Mouse (Mus musculus) skeletal muscle tissue, adult 2 months (tissue): Measurements from ENCODE around the gene Csdc2.
"Not testable (repeated sequence)": the region's sequence is repeated elsewhere in the genome, so short reads cannot be mapped to it uniquely, and the experiment has no call there.

ENCODE experiments used
- DNase-seq: peaks from one replicate; pipeline ENCODE4 v3.0.0-alpha.2; 2012; ENCODE audit warnings: low read depth, low spot score

Csdc2 gene

DNA sequence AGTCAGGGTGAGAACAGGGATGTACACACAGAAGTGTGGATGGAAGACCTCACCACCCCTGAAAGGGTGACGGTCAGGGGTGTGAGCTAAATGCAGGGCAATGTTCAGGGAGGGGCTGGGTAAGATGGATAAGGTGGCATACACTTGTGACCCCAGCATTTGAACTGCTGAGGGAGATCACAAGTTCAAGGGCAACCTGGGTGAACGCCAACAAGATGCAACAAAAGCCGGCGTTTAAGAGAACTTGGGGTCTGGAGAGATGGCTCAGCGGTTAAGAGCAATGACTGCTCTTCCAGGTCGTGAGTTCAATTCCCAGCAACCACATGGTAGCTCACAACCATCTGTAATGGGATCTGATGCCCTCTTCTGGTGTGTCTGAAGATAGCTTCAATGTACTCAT lies 18.2 kb downstream of the Csdc2 start:
- no peak for DNase-seq

DNA sequence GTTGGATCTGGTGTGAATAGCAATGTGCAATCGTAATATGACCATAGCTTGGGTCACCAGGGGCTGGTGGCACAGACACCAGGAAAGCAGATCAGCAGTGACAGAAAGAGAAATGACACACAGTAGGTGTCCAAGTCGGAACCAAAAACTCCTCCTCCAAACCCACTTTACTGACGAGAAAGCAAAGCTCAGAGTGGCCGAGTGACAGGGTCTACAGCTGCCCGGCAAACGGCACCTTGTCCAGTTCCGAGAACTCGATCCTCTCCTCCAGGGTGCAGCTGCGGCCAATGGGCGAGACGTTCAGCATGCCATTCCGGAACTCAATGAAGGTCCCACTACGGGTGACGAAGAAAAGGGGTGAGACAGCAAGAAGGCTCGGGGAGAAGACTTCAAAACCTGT lies 18.9 kb downstream of the Csdc2 start:
- DNase-seq, result no peak

DNA sequence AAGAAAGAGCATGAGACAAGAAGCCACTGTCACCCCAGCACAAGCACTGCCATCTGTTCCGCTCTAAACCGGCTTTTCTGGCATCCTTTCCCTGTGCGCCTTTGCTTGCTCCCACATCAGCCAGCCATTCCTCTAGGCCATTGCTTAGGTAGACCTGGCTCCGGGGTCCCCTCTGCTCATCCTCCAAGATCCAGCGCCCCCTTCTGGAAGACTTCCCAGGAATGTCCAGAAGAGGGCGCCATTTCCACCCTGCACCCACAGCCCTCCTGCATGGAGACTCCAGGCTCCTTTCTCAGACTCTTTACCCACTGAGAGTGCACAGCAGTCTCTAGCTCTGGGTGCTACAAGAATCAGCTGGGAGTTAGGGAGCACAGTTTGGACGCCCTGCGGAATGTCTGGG lies 19.9 kb downstream of the Csdc2 start:
- DNase-seq, result no peak

DNA sequence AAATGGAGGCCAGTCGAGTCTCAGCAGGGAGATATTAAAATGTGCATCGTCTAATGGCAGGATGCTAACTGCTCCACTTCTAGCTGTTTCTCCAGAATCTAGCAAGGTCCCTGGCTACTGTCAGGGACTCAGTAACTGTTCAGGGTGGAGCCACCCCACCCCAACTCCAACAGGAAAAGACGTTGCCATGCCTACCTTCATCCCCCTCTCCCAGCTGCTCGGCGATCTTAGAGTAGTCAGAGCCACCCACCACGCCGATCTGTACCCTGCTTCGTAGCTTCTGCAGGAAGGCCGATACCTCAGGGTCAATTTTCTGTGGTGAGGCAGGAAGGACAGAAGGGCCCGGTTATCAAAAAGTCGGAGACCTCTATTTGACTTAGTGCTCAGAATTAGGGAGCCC lies 21.0 kb downstream of the Csdc2 start:
- DNase-seq, result no peak

DNA sequence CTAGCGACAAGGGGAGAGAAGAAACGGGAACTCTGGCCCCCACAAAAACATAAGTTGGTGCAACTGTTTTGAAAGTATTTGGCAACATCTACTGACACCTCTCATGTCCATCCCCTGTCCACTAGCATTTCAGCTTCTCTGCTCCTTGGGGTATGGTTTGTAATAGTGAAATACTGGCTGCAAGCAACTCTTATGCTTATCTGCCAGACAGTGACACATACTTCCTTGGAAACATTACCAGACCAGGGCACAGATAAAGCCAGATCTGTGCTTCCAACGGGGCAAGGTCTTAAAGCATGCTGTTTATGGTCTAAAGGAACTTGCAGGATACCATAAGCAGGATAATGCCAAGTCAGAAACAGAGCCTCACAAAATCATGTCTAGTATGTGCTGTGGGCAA lies 22.3 kb downstream of the Csdc2 start:
- no peak for DNase-seq

DNA sequence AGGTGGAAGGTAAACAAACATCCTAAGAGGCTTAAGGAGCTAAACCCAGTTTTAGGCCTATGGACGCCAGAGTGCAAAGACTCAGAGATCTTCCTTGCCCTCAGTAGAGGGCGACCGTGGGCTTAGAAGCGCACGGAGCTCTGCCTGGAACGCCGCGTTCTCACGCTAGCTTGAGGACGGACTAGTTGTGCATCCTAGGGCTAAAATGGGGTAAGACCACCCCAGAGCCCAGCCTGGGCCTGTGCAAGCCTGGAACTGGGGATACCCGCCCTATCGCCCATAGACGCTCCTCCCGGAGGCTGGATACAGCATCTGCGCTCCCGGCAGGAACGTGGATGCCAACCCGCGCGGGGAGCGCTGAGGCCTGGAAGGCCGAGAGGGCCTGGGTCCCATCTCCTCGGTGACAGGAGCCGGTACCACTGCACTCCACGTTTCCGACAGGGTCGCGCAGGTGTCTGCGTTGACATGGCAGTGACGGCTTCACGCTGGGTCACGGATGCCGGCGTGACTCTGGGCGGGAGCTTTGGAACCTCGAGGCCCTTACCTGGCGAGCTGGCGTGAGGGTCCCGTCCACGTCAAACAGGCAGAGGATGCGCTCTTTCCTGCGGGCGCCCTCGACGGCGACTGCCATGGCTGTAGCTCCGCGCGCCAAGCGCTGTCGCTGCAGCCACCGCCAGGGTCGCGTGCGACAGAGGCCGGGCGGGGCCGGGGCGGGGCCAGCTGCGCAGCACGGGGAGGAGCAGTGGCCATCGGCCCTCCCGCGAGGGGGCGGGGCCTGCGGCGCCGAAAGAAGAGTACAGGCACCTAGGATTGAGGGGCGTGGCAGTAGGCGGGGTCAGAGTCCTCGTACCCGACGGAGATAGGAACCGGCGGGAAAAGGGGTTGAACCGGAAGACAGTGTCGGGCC lies 23.9 kb downstream of the Csdc2 start, which contains the start of gene Pmm1:
Pmm1 (minus strand) TSS at position 760 of the 907 bp plus-strand sequence.
- peak; percentile 96 for DNase-seq

DNA sequence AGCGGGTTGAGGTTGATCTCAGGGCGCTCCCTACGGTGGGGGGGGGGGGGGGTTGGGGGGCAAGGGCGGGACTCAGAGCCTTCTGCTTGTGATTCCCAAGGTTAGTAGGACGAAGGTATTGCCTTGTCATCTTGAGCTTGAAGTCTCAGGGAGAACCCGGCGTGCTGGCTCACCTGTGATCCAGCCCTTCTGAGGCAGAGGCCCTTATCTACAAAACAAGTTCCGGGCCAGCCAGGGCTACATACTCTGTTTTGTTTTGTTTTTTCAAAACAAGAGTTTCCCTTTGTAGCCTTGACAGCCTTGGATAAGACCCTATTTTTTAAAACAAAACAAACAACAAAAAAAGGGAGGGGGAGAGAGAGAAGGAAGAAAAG lies 24.5 kb downstream of the Csdc2 start:
- DNase-seq, result no peak

DNA sequence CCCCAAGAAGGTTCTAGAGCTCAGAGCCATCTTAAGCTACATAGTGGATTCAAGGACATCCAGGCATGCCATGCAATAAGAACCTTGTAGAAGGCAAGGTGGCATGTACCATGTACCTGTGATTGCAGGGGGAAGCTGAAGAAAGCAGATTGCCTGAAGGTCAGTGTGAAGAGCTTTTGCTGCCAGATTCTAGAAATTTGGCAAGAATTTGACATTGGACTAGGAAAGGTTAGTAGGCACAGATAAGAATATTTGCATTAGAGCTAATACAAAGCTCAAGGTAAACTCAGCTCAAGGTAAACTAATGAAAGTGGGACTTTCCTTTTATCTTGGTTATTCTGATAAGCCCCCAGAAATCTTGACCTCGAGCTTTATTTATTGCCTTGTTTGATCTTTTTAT lies 27.7 kb downstream of the Csdc2 start:
- DNase-seq, result no peak

DNA sequence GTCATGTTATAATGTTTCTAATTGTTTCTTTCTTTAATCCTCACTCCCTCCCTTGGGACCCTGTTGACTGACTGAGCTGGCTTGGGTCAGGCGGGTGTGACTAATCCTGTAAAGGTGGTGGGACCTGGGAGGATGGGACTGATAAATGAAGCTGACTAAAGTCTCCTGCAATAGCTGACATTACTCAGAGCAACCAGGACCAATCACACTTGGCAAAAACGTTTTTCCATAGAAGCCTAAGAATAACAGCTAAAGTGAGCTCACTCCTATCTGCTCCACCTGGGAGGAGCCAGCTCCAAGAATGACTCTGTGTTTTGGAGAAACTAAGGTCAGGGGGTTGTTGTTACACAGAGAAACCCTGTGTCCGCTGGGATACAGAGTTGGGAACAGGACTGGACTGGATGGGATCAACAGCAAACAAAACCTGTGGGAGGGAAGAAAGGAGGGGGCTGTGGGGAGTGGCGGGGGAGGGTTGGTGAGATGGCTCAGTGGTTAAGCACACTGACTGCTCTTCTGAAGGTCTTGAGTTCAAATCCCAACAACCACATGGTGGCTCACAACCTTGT lies 28.5 kb downstream of the Csdc2 start:
- no peak for DNase-seq

DNA sequence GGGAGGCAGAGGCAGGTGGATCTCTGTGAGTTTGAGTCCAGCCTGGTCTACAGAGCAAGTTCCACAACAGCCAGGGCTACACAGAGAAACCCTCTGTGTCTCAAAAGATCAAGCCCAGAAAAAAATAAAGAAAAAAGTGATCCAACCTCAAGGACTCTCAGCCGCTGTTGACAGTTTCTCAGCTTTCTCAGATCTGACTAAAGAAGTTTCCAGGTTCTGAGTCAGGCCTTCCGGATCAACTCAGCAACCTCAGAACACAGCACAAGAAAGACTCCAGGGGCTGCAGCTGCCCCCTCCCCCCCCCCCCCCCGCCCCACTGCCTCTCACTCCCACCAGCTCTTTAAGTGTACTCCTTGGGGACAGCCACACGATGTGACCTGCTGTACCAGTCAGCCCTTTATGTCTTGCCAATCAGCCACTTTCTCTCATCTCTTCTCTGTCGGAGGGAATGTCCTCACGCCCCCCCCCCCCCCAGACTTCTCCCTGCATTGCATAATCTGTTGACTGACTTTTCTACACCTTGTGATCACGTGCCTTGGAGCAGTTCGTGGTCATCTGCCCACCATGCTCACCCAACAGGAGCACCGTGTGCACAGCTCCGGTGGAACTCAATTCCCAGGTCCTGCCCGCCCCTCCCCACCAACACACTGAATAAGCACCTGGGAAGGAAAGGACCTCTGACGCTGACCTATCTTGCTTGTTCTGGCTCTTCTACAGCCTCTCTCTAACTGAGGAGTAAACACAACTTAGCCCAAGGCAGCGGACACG lies 29.7 kb downstream of the Csdc2 start:
- DNase-seq, result no peak

DNA sequence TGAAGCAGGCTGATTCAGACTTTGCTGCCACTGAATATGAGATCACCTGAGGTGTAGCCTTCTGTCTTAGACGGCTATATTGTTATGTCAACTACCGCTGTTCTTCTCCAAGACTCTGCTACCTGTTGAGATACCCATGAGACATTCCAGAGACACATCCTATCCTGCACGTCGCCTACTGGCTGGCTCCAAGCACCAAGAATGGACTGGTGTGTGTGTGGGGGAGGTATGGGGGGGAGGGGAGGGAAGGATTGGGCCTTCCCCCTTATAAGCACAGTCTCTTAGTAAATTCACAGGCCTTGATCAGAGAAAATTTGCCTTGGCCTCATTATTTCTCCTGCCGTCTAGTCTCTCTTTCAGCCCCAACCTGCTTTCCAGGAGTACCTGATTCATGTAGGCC lies 31.3 kb downstream of the Csdc2 start:
- DNase-seq, result no peak

DNA sequence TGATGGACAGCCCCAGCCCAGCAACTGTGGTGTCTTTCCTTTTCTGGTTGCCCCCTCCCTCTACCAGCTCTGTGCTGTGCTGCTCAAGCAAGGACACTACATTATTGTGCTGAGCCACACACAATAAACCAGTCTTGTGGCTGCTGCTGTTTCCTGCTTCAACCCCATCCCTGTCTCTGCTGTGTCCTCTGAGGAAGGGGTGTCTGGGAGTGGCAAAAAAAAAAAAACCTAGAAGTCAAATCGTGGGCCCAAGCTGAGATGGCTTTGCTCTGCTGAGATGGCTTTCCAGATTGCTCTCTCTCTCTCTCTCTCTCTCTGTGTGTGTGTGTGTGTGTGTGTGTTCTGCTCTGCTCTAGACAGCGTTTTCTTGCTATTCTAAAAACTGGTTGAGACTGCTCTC lies 31.9 kb downstream of the Csdc2 start:
- no peak for DNase-seq

DNA sequence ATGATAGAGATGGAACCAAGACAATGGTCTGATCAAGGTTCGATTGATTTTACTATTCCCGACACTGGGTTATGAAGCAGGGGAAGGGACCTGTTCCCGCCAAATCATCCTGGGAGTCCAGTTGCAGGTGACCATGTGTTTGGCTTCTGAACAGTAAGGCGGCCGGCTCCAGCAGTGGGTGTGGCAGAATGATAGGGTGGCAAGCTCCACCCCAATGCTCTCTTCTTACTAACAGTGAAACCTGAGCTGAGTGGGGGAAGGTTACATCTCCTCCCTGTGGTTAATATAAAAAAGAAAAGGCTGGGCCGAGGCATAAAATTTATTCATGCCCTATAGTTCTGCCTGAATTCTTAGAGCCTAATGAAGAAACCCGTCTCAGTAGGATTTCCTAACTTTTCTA lies 32.6 kb downstream of the Csdc2 start:
- DNase-seq, result no peak

DNA sequence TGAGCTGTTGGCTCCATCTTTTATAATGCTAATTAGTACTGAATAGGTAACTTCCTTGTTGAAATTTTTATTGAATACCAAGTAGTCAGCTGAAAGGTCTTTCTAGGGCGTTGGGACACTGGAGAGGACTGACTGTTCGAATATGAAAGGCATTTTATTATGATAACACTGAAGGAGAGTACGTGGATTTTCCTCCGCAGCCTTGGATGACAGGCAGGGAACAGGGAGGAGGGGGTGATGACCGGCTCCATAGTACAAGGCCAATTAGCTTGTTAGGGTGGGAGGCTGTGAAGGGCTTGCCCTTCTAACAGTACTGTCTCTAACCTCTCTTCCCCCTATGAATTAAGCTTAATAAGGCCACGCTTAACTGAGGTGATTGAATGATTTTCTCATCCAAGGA lies 33.1 kb downstream of the Csdc2 start:
- not testable (repeated sequence) for DNase-seq

DNA sequence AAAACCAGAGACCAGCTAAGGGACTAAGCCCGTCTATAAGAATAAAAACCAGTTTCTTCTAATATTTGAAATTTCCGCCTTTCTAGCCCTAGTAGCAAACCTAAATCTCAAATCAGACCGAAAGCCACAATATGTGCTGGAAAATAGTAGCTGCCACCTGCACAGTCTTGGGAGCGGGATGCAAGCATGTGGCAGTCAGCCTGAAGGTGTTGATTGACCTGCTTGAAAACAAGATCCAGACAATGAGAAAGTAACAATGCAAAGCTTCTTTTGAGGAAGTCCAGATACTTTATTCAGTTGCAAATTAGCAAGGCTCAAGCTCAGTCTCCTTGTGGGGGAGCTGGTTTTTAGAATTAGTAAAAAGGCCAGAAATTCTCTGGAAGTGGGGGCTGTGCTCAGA lies 33.9 kb downstream of the Csdc2 start:
- DNase-seq, result not testable (repeated sequence)

DNA sequence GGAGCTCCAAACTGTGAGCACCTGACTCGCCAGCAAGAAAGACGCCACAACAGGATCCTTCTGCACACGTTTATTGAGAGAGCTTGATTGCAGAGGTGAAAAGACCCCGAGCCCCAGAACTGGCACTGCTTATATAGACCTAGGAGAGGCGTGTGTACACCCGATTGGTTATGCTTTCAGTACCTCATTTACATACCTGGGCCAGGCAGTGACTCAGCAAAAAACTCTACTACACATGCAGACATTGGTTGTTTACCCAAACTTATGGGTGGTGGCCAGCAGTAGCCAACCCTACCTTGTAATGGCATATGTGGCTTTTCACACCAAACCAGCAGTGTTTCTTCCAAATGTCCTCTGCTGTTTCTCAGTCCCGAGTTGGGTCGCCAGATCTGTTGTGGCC lies 38.6 kb downstream of the Csdc2 start:
- DNase-seq, result not testable (repeated sequence)

DNA sequence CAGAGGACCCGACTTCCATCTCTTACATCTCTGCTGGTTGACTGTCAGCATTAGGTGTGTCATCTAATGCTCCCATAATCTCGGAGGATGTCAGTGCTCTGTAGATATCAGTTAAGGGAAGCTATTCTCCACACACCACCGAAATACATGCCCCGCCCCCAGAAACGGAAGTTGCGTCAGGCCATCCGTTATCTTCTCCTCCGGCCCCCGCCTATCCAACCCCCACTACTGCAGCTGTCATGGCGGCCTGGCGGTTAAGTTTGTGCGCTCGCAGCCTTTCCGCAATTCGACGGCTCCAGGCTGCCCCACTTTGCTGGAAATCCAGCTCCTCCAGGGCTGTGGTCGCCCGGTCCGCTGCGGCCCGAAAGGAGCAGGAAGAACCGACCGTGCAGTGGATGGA lies 43.8 kb downstream of the Csdc2 start, which contains the start of gene 1700029P11Rik:
1700029P11Rik (plus strand) TSS at position 220 of the 400 bp plus-strand sequence.
- no peak for DNase-seq

DNA sequence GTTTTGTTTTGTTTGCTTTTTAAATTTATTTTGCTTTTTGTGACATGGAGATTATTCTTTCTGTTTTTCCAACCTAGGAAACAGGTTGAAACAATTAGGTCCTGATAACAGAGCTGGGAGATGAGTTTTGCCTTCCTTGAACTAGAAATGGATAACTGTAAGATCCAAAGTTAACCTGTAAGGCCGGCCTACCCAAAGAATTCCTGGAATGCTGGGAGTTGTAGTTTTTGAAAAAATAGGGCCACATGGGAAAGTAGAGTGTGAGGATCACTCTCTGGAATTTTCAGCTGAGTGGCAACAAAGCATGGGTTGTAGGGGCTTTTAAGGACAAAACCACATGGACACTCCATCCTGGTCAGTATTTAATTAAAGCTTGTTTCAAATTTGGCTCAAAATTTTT lies 45.6 kb downstream of the Csdc2 start:
- no peak for DNase-seq

DNA sequence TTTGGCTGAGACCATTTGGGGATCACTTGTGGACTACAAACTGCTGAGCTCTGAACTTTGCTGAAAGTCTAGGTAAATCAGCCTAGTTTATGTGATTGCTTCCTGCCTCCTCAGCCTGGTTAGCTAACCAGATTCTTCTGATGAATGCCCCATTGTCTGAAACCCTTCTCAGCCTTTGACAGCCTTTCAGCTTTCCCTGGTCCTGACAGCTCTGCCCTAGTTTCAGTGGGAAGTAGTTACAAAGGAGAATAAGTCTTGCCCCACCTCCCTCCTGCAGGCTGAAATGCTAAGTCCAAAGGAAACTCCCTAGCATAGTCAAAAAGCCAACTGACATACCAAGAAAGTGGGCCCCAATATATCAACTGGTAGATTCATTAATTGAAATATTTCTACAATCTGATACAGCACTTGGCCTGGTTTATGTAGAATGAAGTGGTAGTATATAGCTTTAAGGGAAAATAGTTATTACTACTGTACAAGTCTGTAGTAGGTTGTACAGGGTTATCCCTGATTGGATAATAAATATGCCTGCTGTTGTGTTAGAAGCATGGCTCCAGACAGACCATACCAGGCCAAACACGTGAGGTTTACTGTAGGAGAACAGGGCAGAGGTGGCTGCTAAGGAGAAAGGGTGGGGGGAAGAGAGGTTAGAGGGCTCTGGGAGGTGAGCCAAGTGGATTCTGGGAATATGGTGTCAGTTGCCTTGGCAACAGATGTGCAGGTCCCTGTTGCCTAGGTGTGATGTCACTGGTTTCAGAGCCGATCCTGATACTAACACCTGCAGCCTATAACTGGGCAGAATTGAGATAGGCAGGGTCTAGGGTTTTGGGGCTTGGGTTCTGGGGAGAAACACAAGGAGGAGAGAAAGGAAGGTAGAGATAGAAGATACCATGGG lies 49.0 kb downstream of the Csdc2 start:
- no peak for DNase-seq

DNA sequence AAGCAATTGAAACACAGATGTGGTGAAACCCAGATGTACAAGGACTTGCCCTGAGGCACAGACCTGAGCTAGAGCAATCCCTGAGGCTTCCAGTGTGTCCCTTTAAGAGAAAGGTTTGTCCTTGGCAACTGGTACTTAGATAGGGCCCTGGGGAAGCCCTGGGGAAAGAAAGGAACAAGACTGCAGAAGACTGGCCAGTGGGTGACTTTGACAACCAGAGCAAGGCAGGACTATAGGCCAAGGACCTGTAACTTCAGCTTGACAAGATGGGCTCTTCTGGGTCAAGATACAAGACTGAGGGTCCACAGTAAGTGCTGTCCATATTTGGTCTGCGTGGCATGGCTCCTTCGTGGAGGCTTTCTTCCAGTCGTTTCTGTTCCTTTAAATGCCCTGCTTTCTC lies 51.1 kb downstream of the Csdc2 start, which contains the start of gene Xrcc6:
Xrcc6 (plus strand) TSS at position 190 of the 400 bp plus-strand sequence.
- DNase-seq, result no peak

DNA sequence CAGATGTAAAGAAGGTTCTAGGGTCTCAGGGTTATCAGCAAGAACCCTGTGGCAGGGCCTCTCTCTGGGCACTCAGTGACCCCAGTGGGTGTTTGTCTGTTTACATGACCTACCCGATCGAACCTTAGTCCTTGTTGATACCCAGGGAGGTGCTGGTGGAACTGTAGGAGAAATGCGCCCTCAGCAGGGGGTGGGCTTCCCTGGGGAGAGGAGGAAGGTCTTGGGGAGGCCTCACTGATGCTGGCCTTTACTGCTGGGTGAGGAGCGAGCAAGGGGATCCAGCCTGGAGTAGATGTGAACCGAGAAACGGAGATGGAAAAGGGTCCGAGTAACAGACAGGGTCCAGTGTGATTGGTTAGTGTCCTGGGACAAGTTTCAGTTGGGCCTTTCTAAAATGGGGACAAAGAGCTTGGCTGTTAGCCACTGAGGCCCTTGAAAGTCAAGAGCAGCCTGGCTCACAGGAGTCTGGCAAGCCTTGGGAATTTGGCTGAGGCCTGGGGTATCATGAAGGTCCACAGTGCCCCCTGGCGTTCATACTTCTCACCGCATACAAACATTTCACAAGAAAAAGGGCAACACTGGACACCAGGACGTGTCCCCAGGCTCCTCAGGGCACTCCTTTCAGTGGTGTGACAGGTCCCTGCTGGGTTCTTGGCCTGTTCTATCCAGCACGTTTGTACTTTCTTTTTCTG lies 53.0 kb downstream of the Csdc2 start:
- DNase-seq, result peak; percentile 89
